Mouse (Mus musculus): ENCODE data around the gene Fndc4. TPM values are rescaled to one million over a fixed set of nuclear protein-coding genes. Genes with fewer than 3 reads are reported as not detected.

Gene Fndc4
- total and polyA plus RNA-seq, 3 experiments: 0.32 TPM; not detected in 2

- Histone ChIP-seq H3K36me3 (ENCODE audit: control insufficient read depth in 1 of 2, insufficient read depth in 2 of 2, low read length in 2 of 2) (no peaks in the 10 kb centered on the region; a peak in 1 of 4 replicates), H3K27me3 (ENCODE audit: control insufficient read depth in 1 of 2, insufficient read depth in 2 of 2, low read length in 2 of 2) (no peaks in the 10 kb centered on the region)
These were observed 39.9 kb downstream of the Fndc4 start for GRCm38 (mm10) chr5:31255971-31256370.

GRCm38 (mm10) chr5:31255381-31255780 lies 40.5 kb downstream of the Fndc4 start:
- Histone ChIP-seq H3K79me2 (ENCODE audit: control insufficient read depth, insufficient read depth, low read length, poor library complexity) (no peaks in the 10 kb centered on the region), H3K4me3 (ENCODE audit: control insufficient read depth in 1 of 2, insufficient read depth in 1 of 2, low read depth in 2 of 2, low read length in 2 of 2) (no peak overlapping the region), H3K27ac (ENCODE audit: control insufficient read depth, low read depth, low read length) (no peak overlapping the region), H3K9me3 (replicated peaks; ENCODE audit: insufficient read depth, low read length) (no peaks in the 10 kb centered on the region), H3K36me3 (ENCODE audit: control insufficient read depth in 1 of 2, insufficient read depth in 2 of 2, low read length in 2 of 2) (no peaks in the 10 kb centered on the region; a peak in 1 of 4 replicates), H3K4me1 (ENCODE audit: control insufficient read depth in 1 of 2, insufficient read depth in 2 of 2, low read length in 2 of 2) (no peaks in the 10 kb centered on the region), H3K27me3 (ENCODE audit: control insufficient read depth in 1 of 2, insufficient read depth in 2 of 2, low read length in 2 of 2) (no peaks in the 10 kb centered on the region), H3K9ac (ENCODE audit: control insufficient read depth, low read depth, low read length, poor library complexity, severe bottlenecking) (no peak overlapping the region)
- TF ChIP-seq RAD21 (IDR thresholded peaks at IDR 0.05; ENCODE audit: low read depth, low read length) (no peak), NELFE (IDR thresholded peaks at IDR 0.05; ENCODE audit: low read depth, low read length) (no peak), MAX (IDR thresholded peaks at IDR 0.05; ENCODE audit: low read length) (no peak), ELF1 (IDR thresholded peaks at IDR 0.05; ENCODE audit: low read depth, low read length) (no peak), MAFK (IDR thresholded peaks at IDR 0.05; ENCODE audit: borderline replicate concordance, low read depth, low read length) (no peak), POLR2AphosphoS5 (IDR thresholded peaks at IDR 0.05; ENCODE audit: borderline replicate concordance, low read depth, low read length) (no peak)
- no peak for DNase-seq (ENCODE audit: low read depth, low spot score)

More at GRCm38 (mm10) chr5:31255971-31256370, 39.9 kb downstream of the Fndc4 start:
- no peak for DNase-seq (ENCODE audit: low read depth, low spot score)
- no peak overlapping the region for H3K27ac ChIP-seq (ENCODE audit: control insufficient read depth, low read depth, low read length)
- H3K79me2 ChIP-seq (ENCODE audit: control insufficient read depth, insufficient read depth, low read length, poor library complexity): no peaks in the 10 kb centered on the region
- no peak overlapping the region for H3K9ac ChIP-seq (ENCODE audit: control insufficient read depth, low read depth, low read length, poor library complexity, severe bottlenecking)
- no peak for TF ChIP-seq MYC (IDR thresholded peaks at IDR 0.05; ENCODE audit: low read depth, low read length)
- H3K4me1 ChIP-seq (ENCODE audit: control insufficient read depth in 1 of 2, insufficient read depth in 2 of 2, low read length in 2 of 2): no peaks in the 10 kb centered on the region
- no peak overlapping the region for H3K4me3 ChIP-seq (ENCODE audit: control insufficient read depth in 1 of 2, insufficient read depth in 1 of 2, low read depth in 2 of 2, low read length in 2 of 2)
- no peaks in the 10 kb centered on the region for H3K9me3 ChIP-seq (replicated peaks; ENCODE audit: insufficient read depth, low read length)

GRCm38 (mm10) chr5:31254901-31255300 lies 41.0 kb downstream of the Fndc4 start:
- no peaks in the 10 kb centered on the region; a peak in 1 of 4 replicates for H3K36me3 ChIP-seq (ENCODE audit: control insufficient read depth in 1 of 2, insufficient read depth in 2 of 2, low read length in 2 of 2)
- no peak overlapping the region for H3K9ac ChIP-seq (ENCODE audit: control insufficient read depth, low read depth, low read length, poor library complexity, severe bottlenecking)
- DNase-seq (ENCODE audit: low read depth, low spot score): no peak
- H3K27ac ChIP-seq (ENCODE audit: control insufficient read depth, low read depth, low read length): no peak overlapping the region
- H3K4me1 ChIP-seq (ENCODE audit: control insufficient read depth in 1 of 2, insufficient read depth in 2 of 2, low read length in 2 of 2): no peaks in the 10 kb centered on the region
- no peaks in the 10 kb centered on the region for H3K79me2 ChIP-seq (ENCODE audit: control insufficient read depth, insufficient read depth, low read length, poor library complexity)
- no peaks in the 10 kb centered on the region for H3K27me3 ChIP-seq (ENCODE audit: control insufficient read depth in 1 of 2, insufficient read depth in 2 of 2, low read length in 2 of 2)
- no peak overlapping the region for H3K4me3 ChIP-seq (ENCODE audit: control insufficient read depth in 1 of 2, insufficient read depth in 1 of 2, low read depth in 2 of 2, low read length in 2 of 2)
- H3K9me3 ChIP-seq (replicated peaks; ENCODE audit: insufficient read depth, low read length): no peaks in the 10 kb centered on the region
- no peak for TF ChIP-seq POLR2AphosphoS5 (IDR thresholded peaks at IDR 0.05; ENCODE audit: borderline replicate concordance, low read depth, low read length)
- no peak for TF ChIP-seq ELF1 (IDR thresholded peaks at IDR 0.05; ENCODE audit: low read depth, low read length)
- TF ChIP-seq RAD21 (IDR thresholded peaks at IDR 0.05; ENCODE audit: low read depth, low read length): no peak
- no peak for TF ChIP-seq ZNF384 (IDR thresholded peaks at IDR 0.05; ENCODE audit: low read depth, low read length)
- no peak for TF ChIP-seq SIN3A (IDR thresholded peaks at IDR 0.05; ENCODE audit: low read length)
- TF ChIP-seq ZMIZ1 (IDR thresholded peaks at IDR 0.05; ENCODE audit: low read depth, low read length): no peak
- no peak for TF ChIP-seq ETS1 (IDR thresholded peaks at IDR 0.05; ENCODE audit: low read depth, low read length)
- TF ChIP-seq TAL1 (IDR thresholded peaks at IDR 0.05; ENCODE audit: low read length): no peak
- no peak for TF ChIP-seq BHLHE40 (IDR thresholded peaks at IDR 0.05; ENCODE audit: borderline replicate concordance, low read depth, low read length)
- TF ChIP-seq SMC3 (IDR thresholded peaks at IDR 0.05; ENCODE audit: low read depth, low read length): no peak
- no peak for TF ChIP-seq JUND (IDR thresholded peaks at IDR 0.05; ENCODE audit: low read depth, low read length)
- TF ChIP-seq ZKSCAN1 (IDR thresholded peaks at IDR 0.05; ENCODE audit: low read depth, low read length): no peak
